Mouse (Mus musculus): Measurements from ENCODE around the gene Unk. TPM values are rescaled to one million over a fixed set of nuclear protein-coding genes. Genes with fewer than 3 reads are reported as not detected.

The Unk gene
- total and polyA plus RNA-seq, 3 experiments = 21.7 to 42.3 TPM; not detected in 1

GRCm38 (mm10) chr11:116098711-116099460 is 68.8 kb downstream of the Unk start:
- H3K27ac ChIP-seq (ENCODE audit: control insufficient read depth, low read depth, low read length) = no peak overlapping the region

GRCm38 (mm10) chr11:116099462-116099861 is 69.3 kb downstream of the Unk start:
- Histone ChIP-seq H3K9me3 (replicated peaks; ENCODE audit: insufficient read depth, low read length) (no peaks in the 10 kb centered on the region), H3K36me3 (ENCODE audit: control insufficient read depth in 1 of 2, insufficient read depth in 2 of 2, low read length in 2 of 2) (peaks cover 0 to 35% of the 10 kb centered on the region in 2 experiments; a peak in 2 of 4 replicates), H3K4me1 (ENCODE audit: control insufficient read depth in 1 of 2, insufficient read depth in 2 of 2, low read length in 2 of 2) (peaks cover 14 to 35% of the 10 kb centered on the region in 2 experiments), H3K79me2 (ENCODE audit: control insufficient read depth, insufficient read depth, low read length, poor library complexity) (no peaks in the 10 kb centered on the region), H3K27me3 (ENCODE audit: control insufficient read depth in 1 of 2, insufficient read depth in 2 of 2, low read length in 2 of 2) (no peaks in the 10 kb centered on the region), H3K4me3 (ENCODE audit: control insufficient read depth in 1 of 2, insufficient read depth in 1 of 2, low read depth in 2 of 2, low read length in 2 of 2) (no peak overlapping the region), H3K27ac (ENCODE audit: control insufficient read depth, low read depth, low read length) (no peak overlapping the region), H3K9ac (ENCODE audit: control insufficient read depth, low read depth, low read length, poor library complexity, severe bottlenecking) (no peak overlapping the region)
- no peak for TF ChIP-seq UBTF (IDR thresholded peaks at IDR 0.05; ENCODE audit: borderline replicate concordance, insufficient read depth, low read depth, low read length)
- TF ChIP-seq ZNF384 (IDR thresholded peaks at IDR 0.05; ENCODE audit: low read depth, low read length) = peak; percentile 42
- peak; percentile 85 for TF ChIP-seq EP300 (IDR thresholded peaks at IDR 0.05; ENCODE audit: low read depth in 1 of 2, low read length in 2 of 2)
- 0 out of 2 replicates have a peak, but pooled peaks have one; percentile 14 for TF ChIP-seq ELF1 (IDR thresholded peaks at IDR 0.05; ENCODE audit: low read depth, low read length)
- no peak; the same call in none of the 2 replicates for TF ChIP-seq SIN3A (IDR thresholded peaks at IDR 0.05; ENCODE audit: low read length)
- TF ChIP-seq TAL1 (IDR thresholded peaks at IDR 0.05; ENCODE audit: low read length) = peak; percentile 64
- TF ChIP-seq MAZ (IDR thresholded peaks at IDR 0.05; ENCODE audit: low read depth, low read length) = 0 out of 2 replicates have a peak, but pooled peaks have one; percentile 41
- TF ChIP-seq MYC (IDR thresholded peaks at IDR 0.05; ENCODE audit: low read depth, low read length) = no peak
- TF ChIP-seq KAT2A (conservative IDR thresholded peaks at IDR 0.05; ENCODE audit: low read depth, low read length) = no peak
- peak; percentile 63 for TF ChIP-seq HCFC1 (IDR thresholded peaks at IDR 0.05; ENCODE audit: low read depth, low read length)
- TF ChIP-seq TCF12 (IDR thresholded peaks at IDR 0.05; ENCODE audit: low read depth, low read length) = peak; percentile 83
- no peak for TF ChIP-seq NRF1 (IDR thresholded peaks at IDR 0.05; ENCODE audit: insufficient read depth, low read depth, low read length, poor library complexity, severe bottlenecking)
- peak; percentile 93 for TF ChIP-seq RCOR1 (IDR thresholded peaks at IDR 0.05; ENCODE audit: low read depth, low read length)
- peak; percentile 43; the same call in 1 of the 2 replicates for TF ChIP-seq BHLHE40 (IDR thresholded peaks at IDR 0.05; ENCODE audit: borderline replicate concordance, low read depth, low read length)
- no peak for TF ChIP-seq JUND (IDR thresholded peaks at IDR 0.05; ENCODE audit: low read depth, low read length)
- TF ChIP-seq GATA1 (IDR thresholded peaks at IDR 0.05; ENCODE audit: low read depth, low read length) = peak; percentile 86
- peak; percentile 74 for TF ChIP-seq ETS1 (IDR thresholded peaks at IDR 0.05; ENCODE audit: low read depth, low read length)
- TF ChIP-seq E2F4 (IDR thresholded peaks at IDR 0.05; ENCODE audit: borderline replicate concordance, low read depth, low read length) = no peak
- no peak for TF ChIP-seq TBP (IDR thresholded peaks at IDR 0.05; ENCODE audit: low read depth, low read length)
- TF ChIP-seq POLR2AphosphoS2 (IDR thresholded peaks at IDR 0.05; ENCODE audit: low read length) = no peak
- peak; percentile 61 for DNase-seq (ENCODE audit: low read depth, low spot score)

More at GRCm38 (mm10) chr11:116098711-116099460, 68.8 kb downstream of the Unk start:
- Histone ChIP-seq H3K27me3 (ENCODE audit: control insufficient read depth in 1 of 2, insufficient read depth in 2 of 2, low read length in 2 of 2) (no peaks in the 10 kb centered on the region), H3K79me2 (ENCODE audit: control insufficient read depth, insufficient read depth, low read length, poor library complexity) (no peaks in the 10 kb centered on the region), H3K9me3 (replicated peaks; ENCODE audit: insufficient read depth, low read length) (no peaks in the 10 kb centered on the region), H3K9ac (ENCODE audit: control insufficient read depth, low read depth, low read length, poor library complexity, severe bottlenecking) (no peak overlapping the region), H3K4me1 (ENCODE audit: control insufficient read depth in 1 of 2, insufficient read depth in 2 of 2, low read length in 2 of 2) (peaks cover 11 to 32% of the 10 kb centered on the region in 2 experiments), H3K4me3 (ENCODE audit: control insufficient read depth in 1 of 2, insufficient read depth in 1 of 2, low read depth in 2 of 2, low read length in 2 of 2) (no peak overlapping the region), H3K36me3 (ENCODE audit: control insufficient read depth in 1 of 2, insufficient read depth in 2 of 2, low read length in 2 of 2) (peaks cover 0 to 34% of the 10 kb centered on the region in 2 experiments; a peak in 2 of 4 replicates)
- TF ChIP-seq KAT2A (conservative IDR thresholded peaks at IDR 0.05; ENCODE audit: low read depth, low read length) (no peak), TAL1 (IDR thresholded peaks at IDR 0.05; ENCODE audit: low read length) (no peak), POLR2AphosphoS5 (IDR thresholded peaks at IDR 0.05; ENCODE audit: borderline replicate concordance, low read depth, low read length) (no peak), MYB (IDR thresholded peaks at IDR 0.05; ENCODE audit: low read depth, low read length) (no peak), ETS1 (IDR thresholded peaks at IDR 0.05; ENCODE audit: low read depth, low read length) (no peak), MAZ (IDR thresholded peaks at IDR 0.05; ENCODE audit: low read depth, low read length) (no peak), SIN3A (IDR thresholded peaks at IDR 0.05; ENCODE audit: low read length) (no peak), CTCF (IDR thresholded peaks at IDR 0.05 in 2 of 3, conservative IDR thresholded peaks at IDR 0.05 in 1 of 3; ENCODE audit: control insufficient read depth in 1 of 3, insufficient read depth in 1 of 3, low read depth in 2 of 3, low read length in 3 of 3, poor library complexity in 1 of 3, severe bottlenecking in 1 of 3) (no peak), SMC3 (IDR thresholded peaks at IDR 0.05; ENCODE audit: low read depth, low read length) (no peak), GATA1 (IDR thresholded peaks at IDR 0.05; ENCODE audit: low read depth, low read length) (no peak), UBTF (IDR thresholded peaks at IDR 0.05; ENCODE audit: borderline replicate concordance, insufficient read depth, low read depth, low read length) (no peak), GABPA (IDR thresholded peaks at IDR 0.05; ENCODE audit: low read depth, low read length) (no peak), HCFC1 (IDR thresholded peaks at IDR 0.05; ENCODE audit: low read depth, low read length) (no peak), BHLHE40 (IDR thresholded peaks at IDR 0.05; ENCODE audit: borderline replicate concordance, low read depth, low read length) (no peak)
- DNase-seq (ENCODE audit: low read depth, low spot score) = no peak

Data from MEL (cell line).